In genomic region chr2:24048480-24049097, GRCm38 (mm10) we compare ENCODE assay signal across 8 mouse cellular contexts. TPM values are rescaled to one million over a fixed set of nuclear protein-coding genes. Genes with fewer than 3 reads are reported as not detected.
DNase-seq lines count a peak whose midpoint lies in the region; ATAC-seq lines count a peak whose summit lies in the region.

No protein-coding gene starts in this region.

- peak; percentile 83 for DNase-seq in adrenal gland, postnatal 10 days
- DNase-seq in embryo, embryonic 9.5 days (ENCODE audit: extremely low spot score), result peak; percentile 39
- peak; percentile 97 for DNase-seq in heart, adult 11 months
- DNase-seq in kidney, adult 11 months, result peak; percentile 86
- peak; percentile 60 to 64 for DNase-seq in left cerebral cortex, postnatal 14 days (ENCODE audit: low spot score in 2 of 2)
- DNase-seq in right cerebral cortex, postnatal 36 days (ENCODE audit: low spot score in 2 of 2), result peak; percentile 45 to 49

- ATAC-seq in megakaryocyte progenitor cell, adult 5-6 weeks (replicated peaks; ENCODE audit: poor library complexity), result peak; percentile 79
- no peak for ATAC-seq in activated CD4-positive, CD25-positive, alpha-beta regulatory T cell, adult 4 months

- intact Hi-C loops in left cerebral cortex, postnatal 14 days (cut with DNase I), result no loop called here

RNA-seq across cellular contexts. Expression of gene Hnmt, which starts 0.6 kb away (rescaled TPM):
- total RNA-seq in adrenal gland, postnatal 10 days (2021), result 10 to 100 TPM; 12.0 to 13.1 TPM
- total RNA-seq in left cerebral cortex, postnatal 14 days (2021), result 10 to 100 TPM; 24.2 to 28.5 TPM
- 23.8 and 34.0 TPM in 2 replicates for total RNA-seq in megakaryocyte progenitor cell, adult 5-6 weeks (2015)
- 63.9 and 71.5 TPM in 2 replicates for total RNA-seq in megakaryocyte progenitor cell, adult 5-6 weeks (2017)
- not detected for polyA plus RNA-seq in activated CD4-positive, CD25-positive, alpha-beta regulatory T cell, adult 4 months (2017; shearing (Covaris generic))

RNA-seq across cellular contexts. Expression of gene Tbpl2, which starts 47.8 kb away (rescaled TPM):
- not detected for total RNA-seq in adrenal gland, postnatal 10 days (2021)
- not detected for total RNA-seq in left cerebral cortex, postnatal 14 days (2021)
- total RNA-seq in megakaryocyte progenitor cell, adult 5-6 weeks (2015), result not detected in 2 replicates
- not detected in 2 replicates for total RNA-seq in megakaryocyte progenitor cell, adult 5-6 weeks (2017)
- polyA plus RNA-seq in activated CD4-positive, CD25-positive, alpha-beta regulatory T cell, adult 4 months (2017; shearing (Covaris generic)), result not detected

Comparison
In these comparisons a context has a peak if more than half of its experiments do, and no peak if none do; other contexts are left out.
1. DNase-seq: peak in every context shown above with its lines; median percentile 97 in heart, adult 11 months; 86 in kidney, adult 11 months; 83 in adrenal gland, postnatal 10 days; 62 in left cerebral cortex, postnatal 14 days; 47 in right cerebral cortex, postnatal 36 days; 39 in embryo, embryonic 9.5 days.